Mouse (Mus musculus): ENCODE results near the gene Ano7. TPM values are rescaled to one million over a fixed set of nuclear protein-coding genes. Genes with fewer than 3 reads are reported as not detected.
"Not testable (repeated sequence)": the region's sequence is repeated elsewhere in the genome, so short reads cannot be mapped to it uniquely, and the experiment has no call there.

Ano7 gene
- total RNA-seq, 2 experiments from 2014 or later: 0.07 to 0.51 TPM

- DNase-seq (ENCODE audit: low spot score in 2 of 2): peak; percentile 44 to 55
Observed at GRCm38 (mm10) chr1:93445111-93445821, 71.5 kb downstream of the Ano7 start.

- DNase-seq (ENCODE audit: low spot score in 2 of 2): no peak
Observed at GRCm38 (mm10) chr1:93445822-93446162, 72.1 kb downstream of the Ano7 start.

- not testable (repeated sequence) for DNase-seq (ENCODE audit: low spot score in 2 of 2)
Observed at GRCm38 (mm10) chr1:93450118-93450517, 76.4 kb downstream of the Ano7 start.

- DNase-seq (ENCODE audit: low spot score in 2 of 2): no peak
Observed at GRCm38 (mm10) chr1:93453721-93454255, 80.1 kb downstream of the Ano7 start.

Small RNA genes within 50 kb of the gene (microRNA-seq; reads per million reads assigned to microRNA genes)
- gene Mir6345 (0 reads per million in 2 experiments), gene Mir6902 (0 to 0.21 reads per million in 2 experiments)

Other genes starting within 250 kb of the Ano7 start
- not detected for gene Agxt, start 238.7 kb upstream of the Ano7 start, total RNA-seq (2021)
- not detected for gene 2310007B03Rik, start 213.0 kb upstream of the Ano7 start, total RNA-seq (2021)
- gene Crocc2, start 205.2 kb upstream of the Ano7 start, total RNA-seq (2021): under 1 TPM; 0.07 to 0.16 TPM
- 1 to 10 TPM; 7.8 to 8.2 TPM for gene Sned1, start 138.1 kb upstream of the Ano7 start, total RNA-seq (2021)
- 10 to 100 TPM; 18.0 to 19.3 TPM for gene Mterf4, start 68.0 kb upstream of the Ano7 start, total RNA-seq (2021)
- gene Ppp1r7, start 31.1 kb upstream of the Ano7 start, total RNA-seq (2021): 10 to 100 TPM; 82.1 to 87.1 TPM
- gene Pask, start 30.4 kb upstream of the Ano7 start, total RNA-seq (2021): 1 to 10 TPM; 5.5 to 6.8 TPM
- 100 to 1,000 TPM; 157 to 167 TPM for gene Hdlbp, start 104.9 kb downstream of the Ano7 start, total RNA-seq (2021)
- gene Farp2, start 138.1 kb downstream of the Ano7 start, total RNA-seq (2021): 10 to 100 TPM in 1 of 2 experiments, 1 to 10 TPM in 1; 10.0 to 11.0 TPM